Mouse (Mus musculus) neutrophil, adult 83 days (primary cell): Measurements from ENCODE around the gene Gm1673. TPM values are rescaled to one million over a fixed set of nuclear protein-coding genes. Genes with fewer than 3 reads are reported as not detected.

ENCODE experiments used
- total RNA-seq, 2 experiments: library from RNA; stranded (reverse); gene quantifications; one replicate each; pipeline ENCODE4 v1.2.4; 2023

Gm1673 gene
- total RNA-seq: 10 to 100 TPM; 14.7 to 15.0 TPM

DNA sequence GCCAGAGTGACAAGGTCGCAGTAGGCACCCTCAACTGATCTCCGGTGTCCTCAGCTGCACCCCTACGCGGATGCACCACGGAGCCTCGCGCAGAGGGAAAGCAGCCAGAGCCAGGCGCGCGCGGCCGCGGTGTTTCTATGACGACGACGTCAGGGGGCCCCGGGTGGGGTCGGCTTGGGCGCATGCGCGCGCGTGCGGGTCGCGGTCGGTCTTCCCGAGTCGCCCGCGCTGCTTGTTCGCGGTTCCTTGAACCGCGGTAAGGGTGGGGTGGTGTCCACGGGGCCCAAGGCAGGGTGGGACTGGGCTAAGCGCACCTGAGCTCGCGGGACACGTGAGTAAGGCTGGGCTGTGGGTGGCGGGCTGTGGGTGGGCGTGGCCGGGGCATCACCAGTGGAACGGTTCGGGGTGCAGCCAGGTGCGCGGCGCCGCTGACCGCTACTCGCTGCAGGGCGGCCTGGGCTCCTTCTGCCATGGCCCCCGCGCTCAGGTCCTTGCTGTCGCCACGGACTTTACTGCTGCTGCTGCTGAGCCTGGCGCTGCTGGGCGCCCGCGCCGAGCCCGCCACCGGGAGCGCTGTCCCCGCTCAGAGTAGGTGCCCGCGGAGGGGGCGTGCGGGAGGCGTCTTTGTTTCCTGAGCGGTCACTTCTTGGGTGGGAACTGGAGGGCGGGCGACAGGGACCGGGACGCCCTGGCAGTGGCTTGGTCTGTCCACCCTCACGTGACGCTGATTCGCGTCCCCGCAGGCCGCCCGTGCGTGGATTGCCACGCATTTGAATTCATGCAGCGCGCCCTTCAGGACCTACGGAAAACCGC, at the start of gene Gm1673:
Gene Gm1673, plus strand, starts transcription at position 125 of the 813 bp plus-strand sequence.

GRCm38 (mm10) chr5:33936120-33936707, 47.0 kb upstream of the Gm1673 start, which contains the start of gene Nelfa:
Gene Nelfa (minus strand): TSS chr5:33936413.

GRCm38 (mm10) chr5:33995843-33996693, 12.8 kb downstream of the Gm1673 start, which contains the start of gene Nat8l:
Gene Nat8l (plus strand): TSS chr5:33995984.

Other genes with a start within 250 kb of the Gm1673 start
- 10 to 100 TPM; 36.7 to 37.0 TPM for gene Letm1, start 200.6 kb upstream of the Gm1673 start, total RNA-seq
- gene Nsd2, start 162.7 kb upstream of the Gm1673 start, total RNA-seq: 10 to 100 TPM; 69.3 to 87.7 TPM
- 10 to 100 TPM; 24.4 to 24.5 TPM for gene Nelfa, start 47.0 kb upstream of the Gm1673 start, total RNA-seq
- gene Nat8l, start 12.6 kb downstream of the Gm1673 start, total RNA-seq: 10 to 100 TPM; 19.2 to 21.7 TPM
- gene Poln, start 186.0 kb downstream of the Gm1673 start, total RNA-seq: 1 to 10 TPM; 1.3 to 1.6 TPM
- 10 to 100 TPM; 13.5 to 14.8 TPM for gene Haus3, start 186.1 kb downstream of the Gm1673 start, total RNA-seq
- 10 to 100 TPM; 50.9 to 59.6 TPM for gene Mxd4, start 204.3 kb downstream of the Gm1673 start, total RNA-seq